9 mouse cellular contexts compared by ENCODE assay signal in the genomic region with DNA sequence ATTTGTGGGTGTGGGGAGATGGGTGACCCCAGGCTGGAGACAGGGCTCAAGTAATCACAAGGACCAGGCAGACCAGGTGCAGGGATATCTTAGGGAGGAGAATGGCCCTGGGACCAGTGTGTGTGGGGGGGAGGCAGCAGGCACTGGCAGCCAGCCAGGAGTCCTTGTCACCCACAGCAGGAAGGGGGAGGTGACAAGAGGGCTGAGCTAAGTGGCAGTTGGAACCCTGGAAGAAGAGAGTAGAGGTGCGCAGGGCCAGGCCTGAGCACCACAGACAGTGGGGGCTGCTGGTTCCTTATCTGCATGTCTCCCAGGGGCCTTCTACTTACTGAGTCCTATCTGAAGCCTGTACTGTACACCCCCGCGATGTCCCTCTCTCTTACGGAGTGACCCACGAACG. TPM values are rescaled to one million over a fixed set of nuclear protein-coding genes. Genes with fewer than 3 reads are reported as not detected.
DNase-seq lines count a peak whose midpoint lies in the region; ATAC-seq lines count a peak whose summit lies in the region.
"Had no signal": no experiment of that assay in that cellular context is flagged by ENCODE, and none has a peak within 500 bp of the region (broad histone marks: within the 10 kb centered on the region; RNA-seq: fewer than 3 reads in every experiment).

No protein-coding gene starts in this region.

- ATAC-seq in forebrain, embryonic 16.5 days: 0 out of 2 replicates have a peak, but pooled peaks have one; percentile 16
- peak; percentile 73 for ATAC-seq in liver, embryonic 12.5 days

- no peak overlapping the region for H3K4me3 ChIP-seq in forebrain, embryonic 16.5 days (replicated peaks; ENCODE audit: low read length)
- H3K4me3 ChIP-seq in liver, embryonic 12.5 days: no peak overlapping the region

- H3K27ac ChIP-seq in forebrain, embryonic 16.5 days (ENCODE audit: low read length): no peak overlapping the region
- H3K27ac ChIP-seq in liver, embryonic 12.5 days: peak overlapping the region; percentile 72

- 71% methylated on average over 6 of the region's 6 CpGs for WGBS in forebrain, embryonic 16.5 days
- 23% methylated on average over 6 of the region's 6 CpGs for WGBS in liver, embryonic 12.5 days (ENCODE audit: insufficient replicate concordance)

- no peaks in the 10 kb centered on the region for H3K9me3 ChIP-seq in forebrain, embryonic 16.5 days (ENCODE audit: control insufficient read depth, low read length)
- no peaks in the 10 kb centered on the region for H3K9me3 ChIP-seq in liver, embryonic 12.5 days (replicated peaks)

- DNase-seq in cerebellum, adult 11-12 months: peak; percentile 31
- DNase-seq in cerebellum, adult 8-10 months: no peak
- DNase-seq in CD4-positive helper T cell, adult 2 months (ENCODE audit: low read depth, low spot score): peak; percentile 53
- peak; percentile 76 to 88 for DNase-seq in spleen, postnatal 4 days (ENCODE audit: low spot score in 2 of 2)
- DNase-seq in urinary bladder, postnatal 36 days (ENCODE audit: low spot score in 2 of 2): no peak
- DNase-seq in right cerebral cortex, postnatal 25 days: no peak

- no peak overlapping the region for H3K9ac ChIP-seq in forebrain, embryonic 16.5 days (replicated peaks; ENCODE audit: low read depth, low read length)
- H3K9ac ChIP-seq in liver, embryonic 12.5 days: peak overlapping the region; percentile 49; the same call in 1 of the 2 replicates

- H3K4me2 ChIP-seq in forebrain, embryonic 16.5 days (ENCODE audit: low read length): no peak overlapping the region
- H3K4me2 ChIP-seq in liver, embryonic 12.5 days: peak overlapping the region; percentile 50

- peaks cover 3% of the 10 kb centered on the region for H3K27me3 ChIP-seq in forebrain, embryonic 16.5 days (replicated peaks; ENCODE audit: control insufficient read depth, insufficient read depth, low read length)
- H3K27me3 ChIP-seq in liver, embryonic 12.5 days (replicated peaks): peaks cover 36% of the 10 kb centered on the region
- H3K27me3 ChIP-seq: CH12.LX had no signal

- peaks cover 13% of the 10 kb centered on the region for H3K4me1 ChIP-seq in forebrain, embryonic 16.5 days (replicated peaks; ENCODE audit: control insufficient read depth, insufficient read depth, low read length)
- H3K4me1 ChIP-seq in liver, embryonic 12.5 days: peaks cover 46% of the 10 kb centered on the region

- no peaks in the 10 kb centered on the region for H3K36me3 ChIP-seq in forebrain, embryonic 16.5 days (ENCODE audit: control insufficient read depth, insufficient read depth)
- H3K36me3 ChIP-seq in liver, embryonic 12.5 days: no peaks in the 10 kb centered on the region

RNA-seq across cellular contexts. Expression of a gene that starts 7.0 kb away (rescaled TPM):
- polyA plus RNA-seq in forebrain, embryonic 16.5 days (2015; fragmentation: Nextera tagmentation; extraction: Ambion mirVana): 7.4 and 9.4 TPM in 2 replicates
- 3.5 and 3.8 TPM in 2 replicates for polyA plus RNA-seq in liver, embryonic 12.5 days (2016; fragmentation: Nextera tagmentation; extraction: Ambion mirVana)

RNA-seq across cellular contexts. Expression of a gene that starts 7.1 kb away (rescaled TPM):
- polyA plus RNA-seq in forebrain, embryonic 16.5 days (2015; fragmentation: Nextera tagmentation; extraction: Ambion mirVana): 0.21 and 0.86 TPM in 2 replicates
- polyA plus RNA-seq in liver, embryonic 12.5 days (2016; fragmentation: Nextera tagmentation; extraction: Ambion mirVana): 0.23 TPM in 1 of 2 replicates, not detected in the other

RNA-seq across cellular contexts. Expression of a gene that starts 9.7 kb away (rescaled TPM):
- 0.23 and 0.26 TPM in 2 replicates for polyA plus RNA-seq in forebrain, embryonic 16.5 days (2015; fragmentation: Nextera tagmentation; extraction: Ambion mirVana)
- not detected in 2 replicates for polyA plus RNA-seq in liver, embryonic 12.5 days (2016; fragmentation: Nextera tagmentation; extraction: Ambion mirVana)

RNA-seq across cellular contexts. Expression of a gene that starts 19.0 kb away (rescaled TPM):
- polyA plus RNA-seq in forebrain, embryonic 16.5 days (2015; fragmentation: Nextera tagmentation; extraction: Ambion mirVana): 4.9 and 6.2 TPM in 2 replicates
- polyA plus RNA-seq in liver, embryonic 12.5 days (2016; fragmentation: Nextera tagmentation; extraction: Ambion mirVana): 5.5 and 5.6 TPM in 2 replicates

RNA-seq across cellular contexts. Expression of a gene that starts 35.1 kb away (rescaled TPM):
- polyA plus RNA-seq in forebrain, embryonic 16.5 days (2015; fragmentation: Nextera tagmentation; extraction: Ambion mirVana): 52.8 and 56.3 TPM in 2 replicates
- 18.0 and 18.9 TPM in 2 replicates for polyA plus RNA-seq in liver, embryonic 12.5 days (2016; fragmentation: Nextera tagmentation; extraction: Ambion mirVana)

Comparison
In these comparisons a context has a peak if more than half of its experiments do, and no peak if none do; other contexts are left out.
1. DNase-seq: peak in cerebellum, adult 11-12 months (single experiment), CD4-positive helper T cell, adult 2 months (single experiment) and spleen, postnatal 4 days (2 of 2); none in cerebellum, adult 8-10 months (single experiment), urinary bladder, postnatal 36 days (0 of 2) and right cerebral cortex, postnatal 25 days (single experiment).